Mouse (Mus musculus) c-Kit-negative CD71-positive TER-119-positive erythroid progenitor cells, embryonic 14.5 days (primary cell): ENCODE measurements around the gene Rasgef1b.

Experiments used
- DNase-seq: peaks from one replicate; pipeline ENCODE4 v3.0.0-alpha.2; 2013; ENCODE audit warnings: low read depth, low spot score

Gene Rasgef1b

GRCm38 (mm10) chr5:99728649-99729212 is at the start of gene Rasgef1b:
Gene Rasgef1b, minus strand, starts transcription at chr5:99729065.
- no peak for DNase-seq

DNA sequence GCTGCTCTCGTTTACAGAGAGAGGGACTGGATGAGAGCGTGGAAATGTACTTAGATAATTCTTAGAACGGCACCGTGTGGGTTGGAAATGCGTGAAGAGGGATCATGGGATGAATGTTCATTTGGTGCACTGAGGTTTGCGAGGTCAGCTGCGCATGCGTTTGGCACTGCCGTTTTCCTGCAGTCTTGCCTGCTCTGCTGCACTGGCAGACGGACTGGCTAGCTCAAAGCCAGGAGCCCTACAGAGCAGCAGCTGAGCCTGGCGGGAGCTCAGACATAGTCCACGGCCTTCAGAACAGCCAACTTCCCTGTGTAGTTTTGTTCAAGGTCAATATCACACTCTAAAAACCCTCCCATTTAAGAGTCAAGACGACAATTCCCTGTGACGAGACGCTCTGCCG is 46.5 kb upstream of the Rasgef1b start:
- DNase-seq, result no peak

DNA sequence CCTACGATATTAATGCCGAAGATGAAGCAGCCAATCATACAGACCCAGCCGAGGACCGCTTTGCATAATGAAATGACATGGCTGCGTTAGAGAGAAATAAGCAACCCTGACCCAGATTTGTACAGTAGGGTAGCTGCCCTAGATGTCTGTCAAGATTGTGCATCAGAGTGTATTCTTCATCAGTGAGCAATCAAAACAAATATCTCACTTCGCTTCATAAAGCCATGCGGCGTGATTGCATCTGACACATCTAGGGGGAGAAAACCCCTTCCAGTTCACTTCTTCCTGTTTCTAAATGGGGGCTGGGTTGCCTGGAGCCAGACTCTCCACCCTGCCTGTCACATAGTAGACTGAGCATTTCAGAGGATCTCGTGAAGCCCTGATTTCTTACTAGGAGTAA is 44.4 kb upstream of the Rasgef1b start:
- no peak for DNase-seq

GRCm38 (mm10) chr5:99764246-99764645 is 35.4 kb upstream of the Rasgef1b start:
- no peak for DNase-seq

DNA sequence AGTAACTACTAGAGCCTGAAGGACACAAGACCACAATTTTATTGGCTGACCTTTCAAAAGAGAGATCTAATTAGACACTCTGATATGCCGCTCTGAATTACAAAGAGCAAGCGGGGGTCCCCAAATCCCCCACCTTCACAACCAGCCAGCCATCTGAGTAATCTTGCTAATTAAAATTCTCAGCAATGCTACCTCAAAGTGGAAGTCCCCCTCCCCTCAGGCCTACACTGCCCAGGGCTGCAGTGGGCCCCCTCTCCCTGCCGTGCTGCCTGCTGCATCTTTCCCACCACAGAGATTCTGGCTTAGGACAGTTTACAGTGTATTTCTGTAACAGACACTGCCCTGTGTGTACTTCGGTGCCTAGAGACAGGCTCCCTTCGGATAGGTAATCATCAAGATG is 30.0 kb upstream of the Rasgef1b start:
- no peak for DNase-seq

GRCm38 (mm10) chr5:99753843-99754242 is 25.0 kb upstream of the Rasgef1b start:
- DNase-seq, result no peak

DNA sequence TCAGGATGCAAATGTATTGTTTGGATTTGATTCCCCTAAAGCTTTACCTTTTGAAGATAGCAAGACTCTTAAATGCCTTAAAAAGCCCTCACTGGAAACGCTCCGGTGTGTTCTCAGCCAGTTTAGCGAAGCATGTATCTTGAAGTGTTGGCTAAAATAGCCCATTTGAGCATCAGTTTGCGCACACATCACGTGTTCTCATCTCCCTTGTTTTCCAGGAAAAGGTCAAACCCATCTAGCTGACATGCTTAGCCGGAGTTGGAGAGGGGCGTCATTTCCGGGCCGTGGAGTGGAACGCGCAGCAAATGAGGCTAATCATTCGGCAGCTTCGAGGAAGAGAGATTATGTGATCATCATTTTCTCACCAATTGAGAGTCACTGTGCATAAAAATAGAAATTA is 24.5 kb upstream of the Rasgef1b start:
- no peak for DNase-seq

DNA sequence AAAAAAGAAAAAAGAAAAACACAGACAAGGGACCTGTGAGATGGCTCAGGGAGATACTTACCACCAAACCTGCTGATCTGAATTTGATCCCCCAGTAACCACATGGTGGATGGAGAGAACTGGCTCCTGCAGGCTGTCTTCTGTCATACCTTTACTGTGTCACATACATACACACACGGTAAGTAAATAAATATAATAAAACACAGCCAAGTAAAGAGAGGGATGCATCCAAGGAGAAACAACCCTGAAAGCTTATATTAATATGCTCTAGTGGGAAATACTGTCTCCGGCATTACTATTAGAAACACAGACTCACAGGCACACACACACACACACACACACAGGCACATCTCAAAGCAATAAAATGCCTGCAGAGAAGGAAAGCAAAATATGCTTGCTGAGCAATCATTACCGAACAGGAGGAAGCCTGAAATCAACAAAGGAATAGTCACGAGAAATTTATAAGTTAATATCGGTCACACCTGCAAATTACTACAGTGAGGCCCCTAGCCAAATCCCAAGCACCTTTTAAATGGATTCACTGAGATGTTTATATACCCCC is 23.9 kb upstream of the Rasgef1b start:
- no peak for DNase-seq

- no peak for DNase-seq
These were observed 19.6 kb upstream of the Rasgef1b start for GRCm38 (mm10) chr5:99748417-99748816.

DNA sequence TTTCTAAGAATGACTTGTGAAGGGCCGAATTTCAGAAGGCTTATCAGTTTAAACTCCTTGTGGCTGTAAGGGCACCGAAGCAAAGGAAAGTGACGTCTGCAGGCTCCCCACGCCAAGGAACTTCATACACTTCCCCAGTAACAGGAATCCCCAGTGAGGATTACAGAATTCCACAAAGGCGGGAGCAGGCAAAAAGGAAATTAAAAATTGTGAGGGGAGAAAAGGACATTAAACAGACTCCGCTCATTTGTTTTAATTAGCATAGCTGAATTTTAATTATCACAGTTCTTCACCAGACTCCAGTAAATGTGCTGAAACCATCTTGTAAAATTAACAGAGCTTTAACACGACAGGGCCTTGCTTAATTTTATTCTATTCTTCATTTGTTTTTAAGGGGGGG is 17.2 kb upstream of the Rasgef1b start:
- no peak for DNase-seq

- DNase-seq, result no peak
These were observed 14.0 kb upstream of the Rasgef1b start for GRCm38 (mm10) chr5:99742874-99743273.

DNA sequence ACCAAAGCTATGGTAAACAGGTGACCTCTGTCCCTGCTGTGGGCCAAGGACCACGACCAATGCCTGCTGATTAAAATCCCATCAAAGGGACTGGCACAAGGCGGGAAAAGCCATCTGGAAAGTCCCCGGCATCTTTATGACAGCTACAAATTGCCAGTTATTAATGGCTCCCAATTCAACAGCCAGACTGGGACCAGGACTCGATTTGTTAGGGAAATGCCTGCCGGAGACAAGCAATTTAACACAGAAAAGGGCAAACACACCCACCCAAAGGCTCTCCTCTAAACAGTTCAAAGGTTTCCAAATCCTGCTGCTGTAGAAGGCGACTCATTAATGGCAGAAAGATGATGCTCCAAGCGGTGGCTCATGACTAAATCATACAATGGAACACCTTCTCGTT is 13.2 kb upstream of the Rasgef1b start:
- no peak for DNase-seq

- no peak for DNase-seq
These were observed 9.3 kb upstream of the Rasgef1b start for GRCm38 (mm10) chr5:99737937-99738727.

- no peak for DNase-seq
These were observed 1.1 kb upstream of the Rasgef1b start for GRCm38 (mm10) chr5:99729931-99730330.

DNA sequence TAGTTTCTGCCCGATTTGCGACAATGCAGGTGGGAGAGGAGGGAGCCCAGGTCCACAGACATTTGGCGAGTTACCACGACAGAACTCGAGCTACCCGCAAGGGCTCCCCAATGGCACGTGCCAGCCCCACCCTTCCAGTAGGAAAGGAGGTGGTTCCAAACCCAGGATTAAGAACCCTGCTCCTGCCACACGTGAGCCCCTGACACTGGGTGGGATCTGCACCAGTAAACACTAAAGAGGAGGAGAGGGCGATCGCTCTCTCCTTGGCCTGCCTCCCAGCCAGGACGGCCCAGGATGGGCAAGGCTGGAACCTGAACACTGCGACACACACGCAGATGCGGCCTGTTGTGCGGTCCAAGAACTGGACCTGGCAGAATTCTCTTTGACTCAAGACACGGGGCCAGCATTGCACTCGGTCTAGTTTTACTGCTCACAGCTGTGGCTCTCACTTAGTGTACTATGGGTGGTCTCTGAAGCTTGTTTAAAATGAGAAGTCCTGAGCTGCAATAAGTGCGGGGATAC is 557 bp upstream of the Rasgef1b start:
- DNase-seq, result no peak

DNA sequence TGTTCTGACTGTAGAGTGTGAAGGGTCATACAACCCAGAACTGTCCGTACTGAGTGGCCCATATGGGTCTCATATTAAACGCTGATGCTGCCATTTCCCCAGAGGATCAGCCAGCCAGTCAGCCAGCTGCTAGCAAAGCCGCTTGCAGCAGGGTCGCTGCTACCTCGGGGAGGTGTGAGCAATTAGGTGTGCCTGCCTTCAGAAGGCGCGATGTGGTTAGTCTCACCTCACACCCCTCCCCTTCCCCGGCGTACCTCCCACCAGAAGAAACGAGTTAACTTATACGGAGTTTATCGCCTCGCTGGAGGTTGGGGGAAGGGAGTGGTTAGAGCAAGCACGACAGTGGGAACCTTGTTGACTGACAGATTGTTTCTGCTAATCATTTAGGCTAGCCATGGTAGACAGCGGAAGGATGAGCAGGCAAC is 826 bp downstream of the Rasgef1b start:
- no peak for DNase-seq

- no peak for DNase-seq
These were observed 4.9 kb downstream of the Rasgef1b start for GRCm38 (mm10) chr5:99723941-99724340.

- no peak for DNase-seq
These were observed 6.6 kb downstream of the Rasgef1b start for GRCm38 (mm10) chr5:99722310-99722709.

GRCm38 (mm10) chr5:99720554-99720953 is 8.3 kb downstream of the Rasgef1b start:
- DNase-seq, result no peak

DNA sequence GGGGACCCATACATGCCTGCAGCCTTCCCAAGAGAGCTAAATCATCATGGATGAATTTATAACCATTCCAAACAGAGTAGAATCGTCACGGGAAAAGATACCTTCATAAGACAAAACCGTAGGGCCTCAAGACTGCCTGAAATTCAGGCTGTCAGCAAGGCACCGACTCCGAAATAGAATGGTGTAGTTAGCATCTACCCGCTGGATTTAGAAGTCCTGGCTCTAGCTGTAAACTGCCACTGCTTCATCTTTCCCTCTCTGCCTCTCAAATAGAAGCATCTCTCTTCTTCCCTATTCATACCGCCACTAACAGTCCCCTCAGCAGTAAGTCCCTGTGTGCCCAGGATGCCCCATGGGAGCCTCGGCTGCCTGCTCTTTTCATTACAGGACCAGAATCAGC is 10.9 kb downstream of the Rasgef1b start:
- no peak for DNase-seq

DNA sequence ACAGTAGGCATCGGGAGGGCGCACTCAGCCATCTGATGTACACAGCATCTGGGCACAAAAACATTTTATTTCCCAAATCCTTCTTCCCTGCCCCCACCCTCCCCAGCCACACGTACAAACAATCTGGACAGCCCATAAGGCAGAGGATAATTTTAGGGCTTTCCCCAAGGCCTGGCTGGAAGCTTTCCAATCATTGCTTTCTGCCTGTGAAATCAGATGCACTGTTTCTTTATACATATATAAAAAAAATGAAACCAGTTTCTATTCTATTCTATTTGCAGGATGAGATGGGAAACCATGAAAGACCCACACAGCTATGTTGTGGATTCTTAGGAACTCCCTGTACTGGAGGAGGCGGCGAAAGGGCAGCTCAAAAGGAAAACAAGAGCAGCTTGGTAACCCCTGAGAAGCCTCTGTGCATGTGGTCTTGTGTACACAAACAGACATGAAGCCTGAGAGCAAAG is 13.6 kb downstream of the Rasgef1b start:
- DNase-seq, result no peak

DNA sequence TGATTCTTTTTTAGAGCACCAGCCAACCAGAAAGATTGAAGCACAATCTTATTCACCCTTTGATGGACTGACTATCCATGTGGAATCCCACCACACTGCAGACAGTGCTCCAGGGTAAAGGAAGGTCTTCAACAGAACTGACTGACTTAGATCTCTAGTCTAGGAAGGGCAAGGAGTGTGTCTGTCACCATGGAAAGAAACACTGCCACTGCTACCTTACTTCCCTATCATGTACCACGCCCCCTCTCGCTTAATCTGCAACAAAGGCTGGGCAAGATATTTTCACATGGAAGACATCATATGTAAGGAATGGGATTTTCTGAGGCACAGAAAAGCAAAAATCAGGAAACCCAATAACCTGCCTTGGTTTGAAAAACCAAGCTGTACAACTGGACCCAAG is 16.9 kb downstream of the Rasgef1b start:
- no peak for DNase-seq

- DNase-seq, result no peak
These were observed 20.2 kb downstream of the Rasgef1b start for GRCm38 (mm10) chr5:99708706-99709105.
